Mouse (Mus musculus) neural tube, embryonic 13.5 days (tissue): ENCODE measurements around the gene Poll. TPM values are rescaled to one million over a fixed set of nuclear protein-coding genes. Genes with fewer than 3 reads are reported as not detected.
"Not testable (repeated sequence)": the region's sequence is repeated elsewhere in the genome, so short reads cannot be mapped to it uniquely, and the experiment has no call there.

Experiments
- ATAC-seq: fragments of 200-750 bp; cut with Nextera tagmentation; 2 replicates; pipeline ENCODE4 v1.8.0; 2017; ENCODE audit warnings: low read depth, mild to moderate bottlenecking, moderate TSS enrichment, moderate library complexity
- H3K27ac ChIP-seq: fragments of 300-500 bp; sonication (generic); replicated peaks from 2 replicates; pipeline ENCODE4 v1.5.1; 2015; ENCODE audit warnings: moderate library complexity, mild to moderate bottlenecking, inconsistent platforms
- H3K27me3 ChIP-seq: fragments of 300-500 bp; sonication (generic); 2 replicates; pipeline ENCODE4 v1.6.1; 2015; ENCODE audit warnings: mild to moderate bottlenecking, inconsistent platforms
- H3K36me3 ChIP-seq: fragments of 300-500 bp; sonication (generic); 2 replicates; pipeline ENCODE4 v1.6.1; 2015; ENCODE audit warnings: mild to moderate bottlenecking, inconsistent platforms
- H3K4me1 ChIP-seq: fragments of 300-500 bp; sonication (generic); replicated peaks from 2 replicates; pipeline ENCODE4 v1.6.1; 2015; ENCODE audit warnings: inconsistent platforms
- H3K4me2 ChIP-seq: fragments of 300-500 bp; sonication (generic); 2 replicates; pipeline ENCODE4 v1.6.1; 2015; ENCODE audit warnings: inconsistent platforms, mild to moderate bottlenecking, moderate library complexity
- H3K4me3 ChIP-seq: fragments of 300-500 bp; sonication (generic); 2 replicates; pipeline ENCODE4 v1.5.1; 2015; ENCODE audit warnings: mild to moderate bottlenecking, inconsistent platforms
- H3K9ac ChIP-seq: fragments of 300-500 bp; sonication (generic); 2 replicates; pipeline ENCODE4 v1.6.1; 2015; ENCODE audit warnings: moderate library complexity, mild to moderate bottlenecking, inconsistent platforms
- H3K9me3 ChIP-seq: fragments of 300-500 bp; sonication (generic); 2 replicates; pipeline ENCODE4 v1.6.1; 2016; ENCODE audit warnings: inconsistent platforms
- WGBS: fragments of 180-500 bp; shearing (Covaris S2); methylation state at CpG from one replicate; pipeline ENCODE4 v1.1.7; 2015; 5-methylcytosine and 5-hydroxymethylcytosine counted together
- polyA plus RNA-seq: library from polyadenylated mRNA; unstranded; fragments of >200 nt; fragmentation: Nextera tagmentation; extraction: Ambion mirVana; gene quantifications from 2 replicates; pipeline ENCODE4 v1.2.1, GENCODE M21; 2015

The Poll gene
- polyA plus RNA-seq, 1 experiment from 2014 or later = 14.2 TPM

GRCm38 (mm10) chr19:45574941-45575631 is 14.8 kb upstream of the Poll start:
- peaks cover 52% of the 10 kb centered on the region for H3K36me3 ChIP-seq
- peaks cover 47% of the 10 kb centered on the region for H3K4me1 ChIP-seq
- no peak overlapping the region for H3K27ac ChIP-seq
- H3K4me2 ChIP-seq = no peak overlapping the region
- 65% methylated on average over 19 of the region's 19 CpGs for WGBS
- no peaks in the 10 kb centered on the region for H3K9me3 ChIP-seq
- H3K27me3 ChIP-seq = no peaks in the 10 kb centered on the region; the same call in 1 of the 2 replicates
- ATAC-seq = no peak
- H3K4me3 ChIP-seq = no peak overlapping the region
- no peak overlapping the region for H3K9ac ChIP-seq

DNA sequence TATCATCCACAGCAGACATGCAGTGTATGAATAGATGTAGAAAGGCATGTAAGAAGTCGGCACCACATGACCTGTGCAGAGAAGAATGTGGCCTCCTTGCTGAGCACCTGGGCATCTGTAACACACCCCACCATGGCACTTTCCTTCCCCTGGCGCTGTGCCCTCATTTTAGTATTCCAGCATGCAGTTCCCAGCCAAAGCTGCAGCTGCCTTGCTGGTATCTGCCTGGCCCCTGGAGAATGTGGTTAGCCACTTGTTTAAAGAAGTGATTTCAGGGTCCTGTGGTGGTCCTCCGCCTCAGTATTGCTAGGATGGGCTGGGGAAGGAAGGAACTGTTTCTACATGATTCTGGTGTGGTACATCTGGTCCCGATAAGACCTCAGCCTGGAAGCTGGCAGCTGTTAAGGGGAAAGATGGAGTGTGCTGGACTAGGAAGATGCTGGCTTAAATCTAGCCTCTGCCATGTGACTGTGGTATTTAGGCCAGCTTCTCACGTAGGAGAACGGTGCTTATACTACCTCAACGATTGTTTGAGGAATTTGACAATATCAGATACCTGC is 14.1 kb upstream of the Poll start:
- Histone ChIP-seq H3K9me3 (no peaks in the 10 kb centered on the region), H3K4me1 (peaks cover 46% of the 10 kb centered on the region), H3K4me2 (no peak overlapping the region), H3K36me3 (peaks cover 50% of the 10 kb centered on the region), H3K9ac (no peak overlapping the region), H3K27ac (peak overlapping the region; percentile 29; the same call in 1 of the 2 replicates), H3K4me3 (no peak overlapping the region), H3K27me3 (no peaks in the 10 kb centered on the region; the same call in 1 of the 2 replicates)
- ATAC-seq = peak; percentile 15; the same call in 1 of the 2 replicates
- WGBS = 80% methylated on average over 7 of the region's 7 CpGs

DNA sequence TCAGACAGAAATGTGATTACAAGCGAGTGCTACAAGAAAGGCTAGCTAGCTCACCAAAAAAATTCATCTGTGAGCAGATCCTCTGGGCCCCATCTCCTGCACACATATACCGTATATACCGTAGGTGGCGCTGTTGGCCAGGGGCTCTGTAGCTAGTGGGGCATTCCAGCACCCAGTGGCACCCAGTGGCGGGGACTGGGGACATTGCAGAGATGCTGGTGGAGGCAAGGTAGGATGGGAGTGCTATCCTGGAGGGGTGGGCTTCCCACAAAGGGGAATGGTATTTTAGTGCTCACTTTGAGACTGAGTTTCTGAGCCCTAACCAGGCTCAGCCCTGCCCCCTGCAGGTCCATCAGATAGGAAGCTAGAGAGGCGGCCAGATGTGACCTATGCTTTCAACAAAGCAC is 13.5 kb upstream of the Poll start:
- Histone ChIP-seq H3K36me3 (peaks cover 44% of the 10 kb centered on the region), H3K4me1 (peaks cover 50% of the 10 kb centered on the region), H3K27me3 (no peaks in the 10 kb centered on the region; the same call in 1 of the 2 replicates), H3K9ac (no peak overlapping the region), H3K4me2 (no peak overlapping the region), H3K27ac (peak overlapping the region; percentile 29; the same call in 1 of the 2 replicates), H3K4me3 (no peak overlapping the region), H3K9me3 (no peaks in the 10 kb centered on the region)
- ATAC-seq = peak; percentile 70
- 23% methylated on average over 6 of the region's 6 CpGs for WGBS

DNA sequence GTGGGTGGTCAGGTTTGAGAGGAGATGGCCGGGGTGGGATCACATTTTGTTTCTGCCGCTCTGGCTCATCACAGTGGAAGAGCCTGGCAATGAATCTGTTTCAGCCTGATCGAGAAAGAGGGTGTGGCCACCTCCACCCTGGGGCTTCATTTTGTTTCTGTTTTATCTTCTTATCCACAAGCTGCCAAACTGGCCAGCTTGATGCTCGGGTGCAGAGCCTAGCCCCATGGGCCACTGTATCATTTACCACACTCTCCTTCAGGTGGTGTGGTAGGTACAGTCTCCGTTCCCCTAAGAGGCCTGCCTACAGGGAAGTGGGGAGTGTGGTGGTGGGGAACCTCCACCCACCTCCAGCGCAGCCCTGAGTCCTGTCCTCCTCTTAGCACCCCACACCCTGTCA is 12.7 kb upstream of the Poll start:
- Histone ChIP-seq H3K4me1 (peaks cover 58% of the 10 kb centered on the region), H3K9me3 (no peaks in the 10 kb centered on the region), H3K27me3 (no peaks in the 10 kb centered on the region; the same call in 1 of the 2 replicates), H3K27ac (0 out of 2 replicates have a peak overlapping the region, but pooled peaks have one; percentile 29), H3K9ac (no peak overlapping the region), H3K36me3 (peaks cover 36% of the 10 kb centered on the region), H3K4me2 (no peak overlapping the region), H3K4me3 (no peak overlapping the region)
- WGBS = 79% methylated on average over 6 of the region's 6 CpGs
- 0 out of 2 replicates have a peak, but pooled peaks have one; percentile 42 for ATAC-seq

GRCm38 (mm10) chr19:45567367-45567766 is 7.0 kb upstream of the Poll start:
- no peak overlapping the region for H3K4me3 ChIP-seq
- 0 out of 2 replicates have a peak overlapping the region, but pooled peaks have one; percentile 26 for H3K9ac ChIP-seq
- H3K27ac ChIP-seq = peak overlapping the region; percentile 68
- H3K9me3 ChIP-seq = no peaks in the 10 kb centered on the region
- H3K36me3 ChIP-seq = peaks cover 11% of the 10 kb centered on the region
- H3K4me2 ChIP-seq = 0 out of 2 replicates have a peak overlapping the region, but pooled peaks have one; percentile 4
- 34% methylated on average over 14 of the region's 14 CpGs for WGBS
- no peaks in the 10 kb centered on the region for H3K27me3 ChIP-seq
- H3K4me1 ChIP-seq = peaks cover 61% of the 10 kb centered on the region
- no peak for ATAC-seq

GRCm38 (mm10) chr19:45565925-45566715 is 5.8 kb upstream of the Poll start:
- Histone ChIP-seq H3K36me3 (no peaks in the 10 kb centered on the region), H3K9me3 (no peaks in the 10 kb centered on the region), H3K4me2 (peak overlapping the region; percentile 21; the same call in 1 of the 2 replicates), H3K4me1 (peaks cover 61% of the 10 kb centered on the region), H3K4me3 (no peak overlapping the region), H3K27ac (peak overlapping the region; percentile 82), H3K9ac (0 out of 2 replicates have a peak overlapping the region, but pooled peaks have one; percentile 22), H3K27me3 (no peaks in the 10 kb centered on the region)
- 38% methylated on average over 15 of the region's 15 CpGs for WGBS
- ATAC-seq = peak; percentile 62

GRCm38 (mm10) chr19:45554136-45554535 is 6.2 kb downstream of the Poll start:
- no peak for ATAC-seq
- H3K36me3 ChIP-seq = peaks cover 32% of the 10 kb centered on the region

DNA sequence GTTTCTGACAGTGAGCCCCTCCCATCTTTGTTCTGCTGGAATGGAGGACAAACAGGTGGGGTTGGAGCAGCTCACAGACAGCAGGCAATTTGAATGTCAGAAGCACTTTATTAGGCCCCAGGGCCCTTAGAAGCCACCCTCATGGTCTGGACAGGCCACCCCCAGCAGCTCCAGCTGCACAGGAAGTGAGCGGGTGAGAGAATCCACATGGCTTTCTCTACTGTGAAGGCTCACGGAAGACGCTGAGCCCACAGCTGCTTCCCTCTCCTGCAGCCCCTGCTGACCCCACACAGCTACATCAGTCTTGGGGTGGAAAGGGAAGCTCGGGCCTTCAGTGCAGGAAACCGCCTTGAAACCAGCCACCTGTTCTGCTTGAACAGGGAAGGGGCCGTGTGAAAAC is 8.1 kb downstream of the Poll start:
- H3K4me3 ChIP-seq = no peak overlapping the region
- H3K27me3 ChIP-seq = peaks cover 18% of the 10 kb centered on the region
- peaks cover 20% of the 10 kb centered on the region for H3K4me1 ChIP-seq
- H3K36me3 ChIP-seq = peaks cover 32% of the 10 kb centered on the region
- no peak for ATAC-seq
- H3K4me2 ChIP-seq = no peak overlapping the region
- H3K9ac ChIP-seq = no peak overlapping the region
- no peak overlapping the region for H3K27ac ChIP-seq
- H3K9me3 ChIP-seq = no peaks in the 10 kb centered on the region
- WGBS = 64% methylated on average over 6 of the region's 6 CpGs

More at GRCm38 (mm10) chr19:45554136-45554535, 6.2 kb downstream of the Poll start:
- Histone ChIP-seq H3K4me3 (no peak overlapping the region), H3K9me3 (no peaks in the 10 kb centered on the region), H3K4me2 (no peak overlapping the region), H3K27me3 (peaks cover 14% of the 10 kb centered on the region; the same call in 1 of the 2 replicates), H3K4me1 (peaks cover 9% of the 10 kb centered on the region), H3K9ac (no peak overlapping the region), H3K27ac (no peak overlapping the region)
- 93% methylated on average over 11 of the region's 11 CpGs for WGBS

- Histone ChIP-seq H3K4me3 (no peak overlapping the region), H3K36me3 (peaks cover 25% of the 10 kb centered on the region), H3K9me3 (no peaks in the 10 kb centered on the region), H3K4me2 (no peak overlapping the region), H3K27ac (peak overlapping the region; percentile 29), H3K4me1 (peaks cover 31% of the 10 kb centered on the region), H3K27me3 (peaks cover 39% of the 10 kb centered on the region), H3K9ac (no peak overlapping the region)
- WGBS = 77% methylated on average over 4 of the region's 4 CpGs
- no peak for ATAC-seq
Measured at GRCm38 (mm10) chr19:45549948-45550347, 10.4 kb downstream of the Poll start.

- ATAC-seq = peak; percentile 15; the same call in 1 of the 2 replicates
- Histone ChIP-seq H3K4me1 (peaks cover 37% of the 10 kb centered on the region), H3K27me3 (peaks cover 39% of the 10 kb centered on the region), H3K9me3 (no peaks in the 10 kb centered on the region), H3K27ac (peak overlapping the region; percentile 29), H3K9ac (0 out of 2 replicates have a peak overlapping the region, but pooled peaks have one; percentile 39), H3K4me3 (no peak overlapping the region), H3K36me3 (peaks cover 19% of the 10 kb centered on the region), H3K4me2 (peak overlapping the region; percentile 17; the same call in 1 of the 2 replicates)
- 45% methylated on average over 23 of the region's 23 CpGs for WGBS
Measured at GRCm38 (mm10) chr19:45549128-45549915, 11.0 kb downstream of the Poll start.

DNA sequence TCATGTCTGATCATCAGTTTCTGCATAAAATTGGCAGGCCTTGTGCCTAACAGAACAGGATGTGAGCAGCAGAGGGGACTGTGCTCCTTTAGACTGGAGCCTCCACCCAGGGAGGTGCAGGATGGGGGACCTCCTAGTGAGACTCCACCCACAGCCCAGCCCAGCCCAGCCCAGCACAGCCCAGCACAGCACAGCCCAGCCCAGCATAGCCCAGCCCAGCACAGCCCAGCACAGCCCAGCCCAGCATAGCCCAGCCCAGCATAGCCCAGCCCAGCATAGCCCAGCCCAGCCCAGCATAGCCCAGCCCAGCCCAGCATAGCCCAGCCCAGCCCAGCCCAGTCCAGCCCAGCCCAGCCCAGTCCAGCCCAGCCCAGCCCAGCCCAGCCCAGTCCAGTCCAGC is 12.1 kb downstream of the Poll start:
- peaks cover 44% of the 10 kb centered on the region for H3K27me3 ChIP-seq

More for the DNA sequence above, 12.1 kb downstream of the Poll start:
- H3K4me1 ChIP-seq = peaks cover 48% of the 10 kb centered on the region
- H3K4me2 ChIP-seq, H3K36me3 ChIP-seq, H3K4me3 ChIP-seq, H3K9me3 ChIP-seq, H3K9ac ChIP-seq, ATAC-seq: not testable (repeated sequence)
- H3K27ac ChIP-seq = peak overlapping the region; percentile 39; the same call in 1 of the 2 replicates
